Mouse (Mus musculus): ENCODE data around the gene Phc1. TPM values are rescaled to one million over a fixed set of nuclear protein-coding genes. Genes with fewer than 3 reads are reported as not detected.

The Phc1 gene
- total and polyA plus RNA-seq, 3 experiments = 4.6 to 35.9 TPM; not detected in 1

- H3K27ac ChIP-seq (ENCODE audit: control insufficient read depth, low read depth, low read length) = no peak overlapping the region
- no peak overlapping the region for H3K9ac ChIP-seq (ENCODE audit: control insufficient read depth, low read depth, low read length, poor library complexity, severe bottlenecking)
- peaks cover 2 to 13% of the 10 kb centered on the region in 2 experiments; a peak in 3 of 4 replicates for H3K4me1 ChIP-seq (ENCODE audit: control insufficient read depth in 1 of 2, insufficient read depth in 2 of 2, low read length in 2 of 2)
- no peaks in the 10 kb centered on the region for H3K79me2 ChIP-seq (ENCODE audit: control insufficient read depth, insufficient read depth, low read length, poor library complexity)
- DNase-seq (ENCODE audit: low read depth, low spot score) = no peak
- no peaks in the 10 kb centered on the region for H3K9me3 ChIP-seq (replicated peaks; ENCODE audit: insufficient read depth, low read length)
- H3K27me3 ChIP-seq (ENCODE audit: control insufficient read depth in 1 of 2, insufficient read depth in 2 of 2, low read length in 2 of 2) = no peaks in the 10 kb centered on the region
- H3K36me3 ChIP-seq (ENCODE audit: control insufficient read depth in 1 of 2, insufficient read depth in 2 of 2, low read length in 2 of 2) = peaks cover 0 to 8% of the 10 kb centered on the region in 2 experiments; a peak in 2 of 4 replicates
- H3K4me3 ChIP-seq (ENCODE audit: control insufficient read depth in 1 of 2, insufficient read depth in 1 of 2, low read depth in 2 of 2, low read length in 2 of 2) = no peak overlapping the region
- TF ChIP-seq ELF1 (IDR thresholded peaks at IDR 0.05; ENCODE audit: low read depth, low read length) = no peak
- TF ChIP-seq HCFC1 (IDR thresholded peaks at IDR 0.05; ENCODE audit: low read depth, low read length) = no peak
Measured at GRCm38 (mm10) chr6:122302121-122302520, 38.2 kb downstream of the Phc1 start.

GRCm38 (mm10) chr6:122299621-122300133, 40.7 kb downstream of the Phc1 start:
- Histone ChIP-seq H3K9ac (ENCODE audit: control insufficient read depth, low read depth, low read length, poor library complexity, severe bottlenecking) (0 out of 2 replicates have a peak overlapping the region, but pooled peaks have one; percentile 25), H3K4me3 (ENCODE audit: control insufficient read depth in 1 of 2, insufficient read depth in 1 of 2, low read depth in 2 of 2, low read length in 2 of 2) (peak overlapping the region in 1 of 2 experiments; percentile 18; a peak in 1 of 4 replicates), H3K27ac (ENCODE audit: control insufficient read depth, low read depth, low read length) (peak overlapping the region; percentile 54), H3K27me3 (ENCODE audit: control insufficient read depth in 1 of 2, insufficient read depth in 2 of 2, low read length in 2 of 2) (no peaks in the 10 kb centered on the region), H3K9me3 (replicated peaks; ENCODE audit: insufficient read depth, low read length) (no peaks in the 10 kb centered on the region), H3K4me1 (ENCODE audit: control insufficient read depth in 1 of 2, insufficient read depth in 2 of 2, low read length in 2 of 2) (peaks cover 2 to 13% of the 10 kb centered on the region in 2 experiments; a peak in 3 of 4 replicates), H3K36me3 (ENCODE audit: control insufficient read depth in 1 of 2, insufficient read depth in 2 of 2, low read length in 2 of 2) (peaks cover 0 to 11% of the 10 kb centered on the region in 2 experiments; a peak in 2 of 4 replicates), H3K79me2 (ENCODE audit: control insufficient read depth, insufficient read depth, low read length, poor library complexity) (no peaks in the 10 kb centered on the region)
- peak; percentile 47 for DNase-seq (ENCODE audit: low read depth, low spot score)
- TF ChIP-seq HCFC1 (IDR thresholded peaks at IDR 0.05; ENCODE audit: low read depth, low read length) = no peak
- no peak for TF ChIP-seq MAX (IDR thresholded peaks at IDR 0.05; ENCODE audit: low read length)
- TF ChIP-seq CHD1 (IDR thresholded peaks at IDR 0.05; ENCODE audit: low read depth, low read length) = no peak
- no peak for TF ChIP-seq MEF2A (IDR thresholded peaks at IDR 0.05; ENCODE audit: extremely low read depth, insufficient replicate concordance, low read depth, low read length, poor library complexity, severe bottlenecking)
- peak; percentile 42 for TF ChIP-seq TAL1 (IDR thresholded peaks at IDR 0.05; ENCODE audit: low read length)
- peak; percentile 69; the same call in 1 of the 2 replicates for TF ChIP-seq TCF12 (IDR thresholded peaks at IDR 0.05; ENCODE audit: low read depth, low read length)
- 0 out of 2 replicates have a peak, but pooled peaks have one; percentile 20 for TF ChIP-seq BHLHE40 (IDR thresholded peaks at IDR 0.05; ENCODE audit: borderline replicate concordance, low read depth, low read length)
- 0 out of 2 replicates have a peak, but pooled peaks have one; percentile 21 for TF ChIP-seq RCOR1 (IDR thresholded peaks at IDR 0.05; ENCODE audit: low read depth, low read length)
- no peak for TF ChIP-seq USF2 (IDR thresholded peaks at IDR 0.05; ENCODE audit: borderline replicate concordance in 1 of 2, insufficient read depth in 1 of 2, low read depth in 1 of 2, low read length in 2 of 2)
- no peak for TF ChIP-seq POLR2AphosphoS5 (IDR thresholded peaks at IDR 0.05; ENCODE audit: borderline replicate concordance, low read depth, low read length)
- TF ChIP-seq ETS1 (IDR thresholded peaks at IDR 0.05; ENCODE audit: low read depth, low read length) = peak; percentile 66
- 0 out of 2 replicates have a peak, but pooled peaks have one; percentile 30 for TF ChIP-seq SIN3A (IDR thresholded peaks at IDR 0.05; ENCODE audit: low read length)
- no peak for TF ChIP-seq NRF1 (IDR thresholded peaks at IDR 0.05; ENCODE audit: insufficient read depth, low read depth, low read length, poor library complexity, severe bottlenecking)
- TF ChIP-seq MAFK (IDR thresholded peaks at IDR 0.05; ENCODE audit: borderline replicate concordance, low read depth, low read length) = no peak
- TF ChIP-seq GATA1 (IDR thresholded peaks at IDR 0.05; ENCODE audit: low read depth, low read length) = peak; percentile 24; the same call in 1 of the 2 replicates
- TF ChIP-seq EP300 (IDR thresholded peaks at IDR 0.05; ENCODE audit: low read depth in 1 of 2, low read length in 2 of 2) = peak; percentile 42 to 63; a peak in 3 of 4 replicates
- TF ChIP-seq MXI1 (IDR thresholded peaks at IDR 0.05; ENCODE audit: low read depth, low read length) = peak; percentile 32; the same call in 1 of the 2 replicates
- TF ChIP-seq MYC (IDR thresholded peaks at IDR 0.05; ENCODE audit: low read depth, low read length) = peak; percentile 38; the same call in 1 of the 2 replicates
- TF ChIP-seq TBP (IDR thresholded peaks at IDR 0.05; ENCODE audit: low read depth, low read length) = no peak
- TF ChIP-seq USF1 (IDR thresholded peaks at IDR 0.05; ENCODE audit: low read depth, low read length) = peak; percentile 9; the same call in 1 of the 2 replicates
- peak; percentile 39; the same call in 1 of the 2 replicates for TF ChIP-seq ELF1 (IDR thresholded peaks at IDR 0.05; ENCODE audit: low read depth, low read length)
